Mouse (Mus musculus): ENCODE data around the gene Add3.

The Add3 gene

DNA sequence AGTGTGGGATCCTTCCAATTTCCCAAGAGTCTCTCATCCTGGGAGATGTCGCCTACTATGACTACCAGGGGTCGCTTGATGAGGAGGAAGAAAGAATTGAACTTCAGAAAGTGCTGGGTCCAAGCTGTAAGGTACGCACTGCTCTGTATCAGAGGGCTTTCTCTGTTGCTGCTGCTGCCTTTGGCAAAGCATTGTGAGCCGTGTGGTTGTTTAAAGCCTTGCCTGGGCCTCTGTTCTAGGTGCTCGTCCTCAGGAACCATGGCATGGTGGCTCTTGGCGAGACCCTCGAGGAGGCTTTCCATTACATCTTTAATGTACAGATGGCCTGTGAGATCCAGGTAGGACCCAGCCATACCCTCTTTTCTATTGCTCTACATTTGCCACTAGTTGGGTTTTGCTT is 93.3 kb downstream of the Add3 start:
- DNase-seq (ENCODE audit: extremely low spot score), result no peak

DNA sequence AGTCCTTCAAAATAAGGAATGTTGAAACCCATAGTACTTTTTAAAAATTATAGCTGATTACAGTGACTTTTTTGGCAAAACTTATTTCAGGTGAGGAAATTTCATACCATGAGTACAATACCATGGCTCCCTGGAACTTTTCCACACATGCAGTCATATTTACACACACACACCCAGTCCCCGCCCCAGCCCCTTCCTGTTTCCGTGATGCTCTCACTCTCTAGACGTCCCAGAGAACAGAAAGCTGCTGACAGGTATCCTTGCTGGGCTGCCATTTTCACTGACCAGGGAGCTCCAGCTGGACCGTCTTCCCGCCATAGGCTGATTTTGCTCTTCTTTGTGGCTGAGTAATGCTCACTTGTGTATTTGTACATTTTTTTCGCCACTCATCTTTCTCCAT is 101.6 kb downstream of the Add3 start:
- no peak for DNase-seq (ENCODE audit: extremely low spot score)

DNA sequence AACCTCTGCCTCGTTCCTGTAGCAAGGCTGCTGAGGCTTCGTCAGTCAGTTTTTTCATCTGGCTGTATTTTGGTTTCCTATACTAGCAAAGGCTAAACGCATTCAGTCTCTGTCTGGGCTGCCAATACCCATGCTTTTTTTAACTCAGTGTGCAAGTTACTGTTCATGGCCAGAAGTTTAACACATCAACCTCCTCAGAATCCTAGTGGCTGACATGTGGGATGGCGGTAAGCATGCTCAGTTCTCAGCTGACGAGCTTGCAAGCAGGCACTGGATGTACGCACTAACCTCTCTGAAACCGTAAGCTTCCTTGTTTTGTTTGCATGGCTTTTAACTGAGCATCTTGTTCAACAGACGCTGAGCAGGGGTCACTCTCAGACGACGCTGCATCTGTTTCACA is 103.7 kb downstream of the Add3 start:
- DNase-seq (ENCODE audit: extremely low spot score), result no peak

DNA sequence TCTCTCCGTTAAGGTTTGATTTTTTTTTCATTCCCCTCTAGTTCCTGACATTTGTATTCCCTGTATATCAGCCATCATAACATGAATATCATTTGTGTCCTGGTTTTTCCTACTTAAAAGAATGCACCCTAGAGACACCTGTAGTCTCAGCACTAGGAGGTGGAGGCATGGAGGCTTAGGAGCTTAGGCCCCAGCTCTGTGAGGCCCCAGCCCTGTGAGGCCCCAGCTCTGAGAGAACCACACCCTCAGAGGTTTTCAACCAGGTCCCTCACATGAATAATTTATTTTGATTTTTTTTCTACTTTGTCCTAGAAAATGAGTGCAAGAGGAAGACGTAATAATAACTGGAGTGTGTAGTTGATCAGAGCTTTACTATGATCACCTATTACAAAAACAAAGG is 107.3 kb downstream of the Add3 start:
- DNase-seq (ENCODE audit: extremely low spot score), result no peak

DNA sequence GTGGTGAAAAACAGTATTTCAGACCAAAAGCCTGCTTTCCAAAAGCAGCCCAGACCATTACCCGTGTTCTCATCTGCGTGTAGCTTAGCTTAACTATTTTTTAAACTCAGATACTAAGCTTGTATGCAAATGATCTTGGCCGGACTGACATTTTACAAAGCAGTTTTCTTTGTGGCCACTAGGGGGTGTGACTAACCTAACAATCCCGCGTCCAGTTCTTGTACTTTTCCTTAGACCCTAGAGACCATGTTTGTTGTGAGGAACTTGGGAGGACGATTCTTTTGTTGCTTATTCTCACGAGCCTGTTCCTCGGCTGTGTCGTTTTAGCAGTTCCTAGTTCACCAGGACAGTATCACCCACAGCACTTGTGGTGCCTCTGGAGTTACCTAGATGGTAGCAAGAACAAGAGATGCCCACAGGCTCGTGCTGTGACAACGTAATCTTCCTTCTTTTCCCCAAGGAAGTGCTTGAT is 107.8 kb downstream of the Add3 start:
- DNase-seq (ENCODE audit: extremely low spot score), result peak; percentile 69

DNA sequence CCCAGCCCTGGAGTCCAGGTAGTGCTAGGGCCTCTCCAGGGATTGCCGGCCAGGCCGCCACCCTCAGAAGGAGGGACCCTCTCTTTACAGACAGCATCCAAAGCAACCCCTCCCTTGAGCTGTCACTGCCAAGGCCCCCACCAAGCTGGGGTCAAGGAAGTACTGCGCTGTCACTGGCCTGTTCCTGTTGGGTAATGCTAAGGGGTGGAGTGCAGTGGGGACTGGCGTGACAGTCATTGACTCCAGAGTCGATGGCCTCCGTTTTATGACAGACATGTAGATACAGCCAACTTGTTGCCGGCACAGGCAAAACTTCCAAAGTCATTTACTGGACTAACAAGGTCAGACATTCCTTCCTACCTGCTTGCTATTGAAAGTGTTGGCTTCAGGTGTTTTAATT is 110.8 kb downstream of the Add3 start:
- no peak for DNase-seq (ENCODE audit: extremely low spot score)

DNA sequence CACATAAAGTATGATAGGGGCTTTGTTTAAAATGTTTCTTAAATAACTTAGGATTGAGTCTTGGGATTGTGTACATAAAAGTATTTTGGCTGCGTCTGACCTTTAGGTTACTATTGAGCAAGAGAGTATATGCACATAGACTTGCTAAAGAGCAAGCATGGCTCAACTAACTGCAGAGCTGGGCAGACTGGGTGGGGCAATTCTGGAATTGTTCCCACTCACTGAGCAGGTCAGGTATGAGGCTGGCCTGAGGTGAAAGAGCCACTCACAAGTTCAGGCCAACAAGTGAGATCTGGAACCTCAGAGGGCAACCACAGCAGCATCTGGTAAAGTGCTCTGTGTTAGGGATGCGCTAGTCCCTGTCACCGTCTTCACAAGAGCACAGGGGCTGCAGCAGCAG is 111.4 kb downstream of the Add3 start:
- no peak for DNase-seq (ENCODE audit: extremely low spot score)

DNA sequence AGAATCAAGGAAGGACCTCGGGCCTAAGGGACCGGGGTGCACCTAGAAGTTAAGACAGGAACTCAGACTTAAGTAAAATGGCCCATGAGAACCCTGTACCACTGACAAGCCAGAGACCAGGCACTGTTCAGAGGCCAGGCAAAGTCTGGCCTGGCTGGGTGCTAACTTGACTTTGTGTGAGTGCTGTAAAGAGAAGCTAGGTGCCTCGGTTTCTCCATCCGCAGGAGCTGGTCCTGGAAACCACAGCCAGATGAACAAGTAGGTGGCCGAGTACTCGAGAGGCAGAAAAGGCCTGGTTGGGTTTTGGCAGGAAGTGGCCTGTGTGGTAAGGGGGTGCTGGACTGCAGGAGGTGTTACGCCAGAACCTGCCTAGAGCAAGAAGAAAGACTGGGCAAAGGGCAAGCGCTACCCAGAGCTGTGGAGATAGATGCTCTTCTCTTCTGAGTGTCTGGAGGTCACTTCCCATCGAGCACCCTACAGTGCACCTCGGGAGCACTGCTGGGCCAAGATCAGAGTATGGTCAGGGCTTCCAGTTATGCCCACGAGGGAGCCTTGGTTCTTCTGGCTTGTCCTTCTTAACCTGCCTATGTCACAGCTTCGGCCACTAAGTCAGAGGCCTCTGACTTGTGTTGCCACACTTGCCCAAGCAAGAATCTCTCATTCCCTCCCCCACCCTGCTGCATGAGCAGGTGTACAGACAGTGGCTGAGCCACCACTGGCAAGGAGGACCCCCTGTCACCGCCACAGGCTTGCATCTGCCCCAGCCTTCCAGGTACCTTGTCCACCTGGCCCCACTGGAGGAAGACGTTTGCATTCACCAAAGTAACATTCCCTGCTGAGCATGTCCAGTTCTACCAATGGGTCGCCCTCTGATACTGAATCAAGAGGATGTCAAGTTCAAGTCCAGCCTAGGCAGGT is 112.1 kb downstream of the Add3 start:
- no peak for DNase-seq (ENCODE audit: extremely low spot score)

DNA sequence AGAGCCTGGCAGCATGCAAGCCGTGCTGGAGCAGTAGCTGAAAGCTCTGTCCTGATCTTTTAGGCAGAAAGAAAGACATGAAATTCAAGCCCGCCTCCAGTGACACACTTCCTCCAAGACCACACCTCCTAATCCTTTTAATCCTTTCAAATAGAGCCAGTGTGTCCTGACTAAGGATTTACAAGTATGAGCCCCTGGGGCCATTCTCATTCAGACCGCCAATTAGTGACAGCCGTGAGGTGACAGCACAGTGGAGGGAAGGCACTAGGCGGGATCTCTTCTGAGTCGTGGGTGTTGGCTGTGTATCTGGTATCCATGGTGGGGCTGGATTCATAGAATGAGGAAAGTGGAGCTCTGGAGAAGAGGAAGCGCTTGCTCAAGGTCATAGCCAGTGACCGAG is 116.1 kb downstream of the Add3 start:
- no peak for DNase-seq (ENCODE audit: extremely low spot score)

DNA sequence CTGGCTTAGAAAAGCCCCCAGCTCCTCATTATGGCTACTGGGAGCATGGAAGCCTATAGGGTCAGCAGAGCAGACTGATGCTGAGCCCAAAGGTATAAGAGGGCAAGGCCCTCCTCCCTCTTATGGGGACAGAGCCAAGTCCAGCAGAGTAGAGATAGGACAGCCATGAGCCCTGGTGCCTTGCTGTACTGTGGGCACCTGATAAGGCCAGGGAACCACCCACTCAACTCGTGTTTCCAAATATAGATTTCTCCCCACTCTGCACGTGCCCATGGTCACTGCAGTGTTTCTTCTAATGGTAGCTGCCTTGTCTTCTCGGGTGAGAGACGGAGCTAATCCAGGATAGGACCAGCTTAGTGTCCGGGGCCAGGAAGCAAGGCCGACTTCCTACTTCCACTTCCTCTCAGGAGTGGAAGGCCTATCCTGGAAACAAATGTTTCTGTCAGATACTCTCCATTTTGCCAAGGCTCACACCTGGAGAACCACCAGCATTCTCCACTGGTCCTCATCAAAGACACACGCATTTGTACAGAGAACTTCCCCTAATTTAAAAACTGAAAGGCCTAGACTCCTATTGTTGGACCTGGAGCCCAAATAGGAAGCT is 116.8 kb downstream of the Add3 start:
- DNase-seq (ENCODE audit: extremely low spot score), result no peak

DNA sequence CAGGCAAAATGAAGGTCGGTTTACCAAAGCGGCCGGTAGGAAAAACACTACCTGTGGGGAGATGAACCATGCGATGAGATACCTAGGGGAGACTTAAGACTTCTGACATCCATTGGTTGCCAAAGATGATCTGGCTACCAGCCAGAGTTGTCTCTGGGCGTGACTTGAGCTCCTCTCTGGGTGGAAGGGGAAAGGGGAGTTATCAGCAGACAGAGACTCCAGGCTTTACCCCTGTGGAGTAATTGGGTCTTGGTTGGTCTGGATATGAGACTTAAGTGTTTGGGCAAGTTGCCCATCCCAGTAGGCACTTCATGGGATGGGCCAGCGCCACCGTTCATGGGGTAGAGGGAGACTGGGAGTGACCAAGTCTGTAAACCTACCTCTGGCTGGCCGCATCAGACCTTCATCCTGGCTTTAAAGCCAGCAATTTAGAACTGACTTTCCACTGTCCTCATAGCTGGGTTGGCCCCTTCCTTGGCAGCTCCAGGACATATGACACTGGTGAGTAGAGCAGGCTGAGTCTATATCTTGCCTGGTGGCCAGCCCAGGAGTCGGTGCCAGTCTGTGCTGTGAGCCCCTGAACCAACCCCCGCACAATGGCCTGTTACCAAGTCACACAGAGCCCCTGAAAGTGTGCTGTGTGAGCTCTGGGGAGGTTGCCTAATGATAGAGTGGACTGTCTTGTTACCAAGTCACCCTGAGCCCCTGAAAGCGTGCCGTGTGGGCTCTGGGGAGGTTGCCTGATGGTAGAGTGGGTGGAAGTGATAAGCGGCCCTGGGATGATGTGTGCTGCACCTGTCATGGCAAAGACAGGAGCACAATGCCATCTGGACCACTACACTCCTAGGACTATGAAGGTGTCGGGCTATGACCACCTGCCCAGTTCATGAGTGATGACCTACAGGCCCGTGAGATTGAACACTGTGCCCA is 117.7 kb downstream of the Add3 start:
- no peak for DNase-seq (ENCODE audit: extremely low spot score)

DNA sequence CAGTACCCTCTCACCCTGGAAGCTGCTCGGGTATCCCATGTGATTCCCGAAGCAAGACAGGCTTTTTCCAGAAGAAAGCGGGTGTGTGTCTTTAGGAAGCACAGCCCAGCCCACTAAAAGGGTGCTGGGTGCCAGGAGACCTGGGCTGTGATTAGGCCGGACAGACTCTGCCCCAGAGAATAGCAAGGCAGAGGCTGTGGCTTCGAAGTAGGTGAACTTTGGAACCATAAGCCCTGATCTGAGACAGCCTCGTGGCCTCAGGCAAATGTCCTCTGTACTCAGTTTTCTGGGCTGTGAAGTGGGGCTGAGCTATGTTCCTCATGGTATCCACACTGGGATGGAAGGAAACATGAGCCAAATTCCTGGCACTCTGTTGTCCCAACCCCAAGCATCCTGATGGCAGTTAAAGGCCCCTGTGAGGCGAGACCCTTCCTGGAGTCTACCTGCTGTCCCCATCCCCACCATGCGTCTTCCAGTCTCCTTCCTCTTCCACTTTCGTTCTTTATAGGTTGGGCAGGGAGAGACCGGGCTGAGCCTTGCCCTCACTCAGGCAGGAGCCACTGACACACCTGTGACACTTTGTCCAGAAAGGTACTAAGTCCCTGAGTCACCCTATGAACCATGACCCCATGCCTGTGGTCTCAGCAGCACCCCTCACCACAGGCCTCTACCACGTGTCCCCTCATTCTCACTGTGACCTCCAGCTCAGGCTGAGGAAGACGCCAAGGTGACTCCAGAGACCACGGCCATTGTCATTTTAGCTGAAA is 118.7 kb downstream of the Add3 start:
- DNase-seq (ENCODE audit: extremely low spot score), result no peak

DNA sequence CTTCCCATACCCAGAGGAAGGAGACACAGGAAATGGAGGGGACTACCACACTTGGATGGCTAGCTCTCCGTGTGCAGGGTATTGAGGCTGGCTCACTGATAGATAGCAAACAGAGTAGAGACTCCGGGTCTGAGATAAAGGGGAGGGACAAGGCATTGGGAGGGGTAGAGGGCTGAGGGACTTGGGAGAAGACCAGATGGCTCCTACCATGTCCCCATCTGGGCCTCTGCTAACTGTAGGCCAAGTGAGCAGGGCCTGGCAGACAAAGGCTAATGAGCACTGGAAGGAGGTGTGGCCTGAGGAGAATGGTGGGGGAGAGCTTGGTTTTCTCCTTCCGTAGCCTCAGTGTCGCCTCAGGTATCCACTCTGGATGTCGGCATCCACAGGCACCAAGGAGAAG is 119.3 kb downstream of the Add3 start:
- no peak for DNase-seq (ENCODE audit: extremely low spot score)

DNA sequence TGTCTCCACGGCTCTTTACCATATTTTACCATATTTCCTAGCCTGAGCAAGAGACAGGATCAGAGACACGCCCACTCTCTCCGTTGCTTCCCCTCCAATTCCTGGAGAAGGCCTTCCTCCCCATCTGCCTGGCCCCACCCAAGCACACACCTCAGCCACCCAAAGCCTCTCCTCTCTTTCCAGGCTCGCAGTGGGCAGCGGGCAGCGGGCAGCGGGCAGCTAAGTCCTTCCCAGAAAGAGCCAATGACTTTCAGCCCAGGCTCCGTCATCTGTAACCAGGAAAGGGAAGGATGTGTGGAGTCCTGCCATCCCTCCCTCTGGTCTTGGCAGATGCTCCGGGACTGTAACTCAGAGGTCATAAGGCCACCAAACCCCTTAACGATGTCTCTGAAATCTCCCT is 120.0 kb downstream of the Add3 start:
- no peak for DNase-seq (ENCODE audit: extremely low spot score)

DNA sequence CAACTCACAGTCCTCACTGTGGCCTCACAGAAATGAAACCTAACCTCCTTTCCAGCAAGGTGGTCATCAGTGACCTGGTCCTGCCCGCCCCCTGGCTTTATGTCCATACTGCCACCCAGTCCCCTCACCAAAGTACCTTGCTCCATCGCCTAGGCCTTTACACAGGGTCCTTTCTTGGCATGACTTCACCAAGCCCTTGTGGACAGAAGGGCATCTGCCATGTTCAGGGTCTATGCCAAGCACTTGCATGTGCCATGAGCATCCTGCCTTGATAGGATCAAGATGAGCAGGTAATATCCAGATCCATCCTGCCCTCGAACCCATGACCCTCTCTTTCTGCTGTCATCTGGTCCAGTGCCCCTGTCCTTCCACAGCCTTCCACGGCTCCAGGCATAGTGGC is 120.6 kb downstream of the Add3 start:
- DNase-seq (ENCODE audit: extremely low spot score), result no peak

DNA sequence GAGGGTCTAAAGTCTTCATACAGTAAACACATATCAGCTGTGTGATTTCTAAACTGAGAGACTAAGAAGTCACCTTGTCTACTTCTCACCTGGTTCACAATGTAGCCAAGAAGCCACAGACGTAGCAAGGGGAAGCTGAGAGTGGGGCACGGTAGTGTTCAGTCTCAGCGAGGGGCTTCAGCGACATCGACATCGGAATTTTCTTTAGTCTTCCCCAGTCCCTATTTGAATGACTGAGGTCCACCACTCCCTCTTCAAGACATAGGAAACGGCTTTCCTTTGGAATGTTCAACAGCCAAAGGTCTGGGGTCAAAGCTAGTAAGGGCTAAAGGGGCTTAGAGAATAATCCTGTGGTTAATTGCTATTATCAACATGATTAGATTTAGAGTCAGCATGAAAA is 121.8 kb downstream of the Add3 start:
- no peak for DNase-seq (ENCODE audit: extremely low spot score)

DNA sequence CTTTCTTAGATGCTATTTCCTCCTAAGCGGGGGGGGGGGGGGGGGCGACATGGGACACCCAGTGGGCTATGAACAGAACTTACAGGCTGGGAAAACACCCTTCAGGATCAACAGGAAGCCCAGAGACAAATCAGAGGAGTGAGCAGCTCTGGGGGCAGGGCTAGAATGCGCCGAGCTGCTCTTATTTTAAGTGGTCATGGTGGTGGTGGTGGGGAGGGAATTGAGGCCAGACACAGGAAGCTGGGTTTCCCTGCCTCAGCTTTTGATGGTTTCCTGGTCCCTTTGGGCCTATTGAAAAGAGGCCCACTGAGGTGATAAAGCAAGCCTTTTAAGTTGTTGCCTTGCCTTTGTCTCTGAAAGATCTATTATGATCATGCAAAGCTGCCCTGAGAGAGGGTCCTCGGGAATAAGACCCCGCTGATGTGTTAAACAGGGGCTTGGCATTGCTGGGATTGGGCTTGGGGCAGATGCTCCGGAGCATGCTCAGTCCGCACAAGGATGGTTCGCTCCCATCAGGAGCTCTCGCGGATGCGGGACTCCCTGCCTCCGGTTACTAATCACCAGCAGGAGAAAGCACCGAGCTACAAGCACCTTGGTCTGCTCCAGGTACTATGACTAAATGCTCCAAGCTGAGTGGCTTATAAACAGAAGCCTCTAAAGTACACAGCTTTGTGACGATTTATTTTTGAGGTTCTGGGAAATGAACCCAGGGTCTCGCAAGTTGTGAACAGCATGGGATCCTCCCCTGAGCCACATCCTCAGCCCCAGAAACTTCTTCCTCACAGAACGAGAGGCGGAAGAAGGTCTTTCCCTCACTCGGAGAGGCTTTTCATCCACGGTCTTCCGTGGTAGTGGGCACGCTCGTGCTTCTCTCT is 123.9 kb downstream of the Add3 start:
- DNase-seq (ENCODE audit: extremely low spot score), result peak; percentile 31

DNA sequence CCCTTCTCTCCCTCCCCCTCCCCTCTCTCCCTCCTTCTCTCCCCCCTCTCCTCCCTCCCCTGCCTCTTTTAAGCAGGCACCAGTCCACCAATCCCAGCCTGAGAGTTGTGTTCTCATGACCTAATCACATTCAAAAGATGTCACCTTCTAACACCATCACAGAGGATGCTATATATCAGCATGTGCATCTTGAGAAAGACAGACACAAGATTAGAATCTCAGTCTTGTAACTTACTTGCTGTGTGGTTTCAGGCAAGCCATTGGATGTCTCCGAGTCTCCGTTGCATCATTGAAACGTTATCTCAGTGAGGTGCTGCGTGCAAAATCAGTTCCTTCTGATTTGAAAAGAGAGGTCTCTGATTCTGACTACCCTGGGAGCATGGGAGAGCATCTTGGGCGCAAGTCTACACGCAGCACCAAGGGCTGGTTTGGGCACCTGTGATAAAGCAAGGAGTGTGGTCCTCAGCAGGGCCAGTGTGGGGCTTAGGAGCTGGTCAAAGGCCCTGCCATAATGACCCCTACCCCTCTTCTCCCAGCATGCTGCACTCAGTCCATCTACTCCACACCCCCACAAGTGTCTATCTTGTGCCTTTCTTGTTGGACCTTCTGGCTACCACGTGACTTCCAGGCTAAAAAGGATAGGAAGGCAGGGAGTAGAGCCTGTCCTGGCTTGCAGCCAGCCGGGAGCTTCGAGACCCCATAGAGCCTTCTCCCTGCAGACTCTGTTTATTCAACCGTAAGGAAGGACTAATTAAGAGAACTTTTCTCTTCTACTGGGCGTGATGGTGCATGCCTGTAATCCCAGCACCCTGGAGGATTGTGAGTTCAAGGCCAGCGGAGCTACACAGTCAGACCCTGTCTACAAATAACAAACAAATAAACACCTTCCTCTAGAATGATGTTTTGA is 124.8 kb downstream of the Add3 start:
- DNase-seq (ENCODE audit: extremely low spot score), result no peak

DNA sequence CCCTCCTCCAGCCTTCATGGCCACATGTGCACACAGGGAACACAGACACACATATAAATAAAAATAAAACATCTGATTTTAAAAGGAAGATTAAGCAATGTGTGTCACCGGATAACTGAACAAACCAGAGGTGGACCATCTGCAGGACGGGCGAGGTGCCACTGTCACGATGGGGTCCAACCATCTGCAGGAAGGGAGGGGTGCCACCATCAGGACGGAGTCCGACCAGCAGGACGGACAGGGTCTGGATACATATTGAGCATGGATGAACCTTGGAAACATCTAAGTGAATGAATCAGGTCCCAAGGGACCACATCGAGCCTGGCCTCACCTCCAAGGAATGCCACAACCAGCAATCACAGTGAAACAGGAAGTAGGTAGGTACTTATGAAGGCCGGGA is 127.1 kb downstream of the Add3 start:
- no peak for DNase-seq (ENCODE audit: extremely low spot score)

All from embryo, embryonic 9.5 days (tissue).